Mouse (Mus musculus) forebrain, embryonic 11.5 days (tissue): ENCODE results near the gene Ugt1a2. TPM values are rescaled to one million over a fixed set of nuclear protein-coding genes. Genes with fewer than 3 reads are reported as not detected.

Experiments
- ATAC-seq: fragments of 200-750 bp; cut with Nextera tagmentation; replicated peaks from 2 replicates; pipeline ENCODE4 v1.8.0; 2017; ENCODE audit warnings: moderate TSS enrichment; ENCODE audit not compliant: low FRiP score
- DNase-seq: peaks from one replicate; pipeline ENCODE4 v3.0.0-alpha.2; 2017; ENCODE audit warnings: low spot score
- H3K27ac ChIP-seq: fragments of 300-500 bp; sonication (generic); 2 replicates; pipeline ENCODE4 v1.5.1; 2014; ENCODE audit warnings: low read depth, low read length
- H3K27me3 ChIP-seq: fragments of 300-500 bp; sonication (generic); 2 replicates; pipeline ENCODE4 v1.6.1; 2014; ENCODE audit warnings: mild to moderate bottlenecking, low read length, mixed read lengths; ENCODE audit not compliant: control insufficient read depth, insufficient read depth
- H3K36me3 ChIP-seq: fragments of 300-500 bp; sonication (generic); 2 replicates; pipeline ENCODE4 v1.6.1; 2014; ENCODE audit warnings: mild to moderate bottlenecking, low read length, moderate library complexity, mixed read lengths; ENCODE audit not compliant: control insufficient read depth, insufficient read depth
- H3K4me1 ChIP-seq: fragments of 300-500 bp; sonication (generic); replicated peaks from 2 replicates; pipeline ENCODE4 v1.6.1; 2014; ENCODE audit warnings: low read length, mixed read lengths; ENCODE audit not compliant: control insufficient read depth, insufficient read depth
- H3K4me2 ChIP-seq: fragments of 300-500 bp; sonication (generic); 2 replicates; pipeline ENCODE4 v1.6.1; 2014; ENCODE audit warnings: low read depth, mild to moderate bottlenecking, low read length, moderate library complexity, mixed read lengths; ENCODE audit not compliant: severe bottlenecking
- H3K4me3 ChIP-seq: fragments of 300-500 bp; sonication (generic); 2 replicates; pipeline ENCODE4 v1.5.1; 2014; ENCODE audit warnings: low read depth, low read length
- H3K9ac ChIP-seq: fragments of 300-500 bp; sonication (generic); 2 replicates; pipeline ENCODE4 v1.6.1; 2014; ENCODE audit warnings: low read length
- H3K9me3 ChIP-seq: fragments of 300-500 bp; sonication (generic); 2 replicates; pipeline ENCODE4 v1.6.1; 2016; ENCODE audit warnings: low read length, mixed read lengths; ENCODE audit not compliant: control insufficient read depth
- WGBS: fragments of 180-500 bp; shearing (Covaris S2); extraction: QIAGEN DNeasy Blood & Tissue Kit; methylation state at CpG from one replicate; pipeline ENCODE4 v1.1.7; 2014; 5-methylcytosine and 5-hydroxymethylcytosine counted together
- polyA plus RNA-seq: library from polyadenylated mRNA; unstranded; fragments of >200 nt; fragmentation: Nextera tagmentation; extraction: Ambion mirVana; gene quantifications from 2 replicates; pipeline ENCODE4 v1.2.1, GENCODE M21; 2014

Gene Ugt1a2
- polyA plus RNA-seq, 1 experiment from 2014 or later, result not detected

DNA sequence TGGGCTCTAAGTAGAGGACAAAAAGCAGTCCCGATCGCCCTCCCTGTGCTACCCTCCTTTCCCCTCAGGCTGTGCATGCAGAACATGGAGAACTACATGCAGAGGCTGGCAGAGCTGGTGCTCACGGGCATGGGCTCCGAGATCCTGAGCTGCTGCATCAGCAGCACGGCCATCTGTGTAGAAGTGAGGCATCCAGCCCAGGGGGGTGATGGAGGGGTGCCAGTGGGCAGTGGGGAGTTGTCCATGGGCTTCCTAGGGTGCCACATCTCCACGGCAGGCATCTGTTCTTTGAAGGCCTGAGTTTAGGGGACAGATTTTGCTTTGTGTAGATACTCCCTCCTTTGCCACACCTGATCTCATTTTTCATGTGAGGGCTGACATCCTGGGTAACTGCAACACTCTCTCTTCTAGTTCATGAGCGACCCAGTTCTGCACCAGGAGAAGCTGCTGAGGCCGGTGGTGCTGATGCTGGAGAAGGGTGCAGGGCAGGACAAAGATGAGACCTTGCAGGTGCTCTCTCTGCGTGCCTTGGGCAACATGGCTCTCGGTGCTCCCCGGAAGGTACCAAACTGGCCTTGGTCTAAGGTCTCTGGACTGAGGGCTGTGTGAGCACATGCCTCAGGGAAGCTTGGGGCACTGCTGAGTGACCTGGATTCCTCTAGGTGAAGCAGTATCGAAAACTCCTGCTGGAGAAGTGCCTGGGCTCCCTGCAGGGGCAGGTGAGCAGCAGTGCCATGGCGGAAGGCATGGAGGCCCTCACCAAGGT lies 55.8 kb downstream of the Ugt1a2 start:
- WGBS, result 80% methylated on average over 13 of the region's 13 CpGs
- Histone ChIP-seq H3K4me3 (no peak overlapping the region), H3K36me3 (peaks cover 8% of the 10 kb centered on the region; the same call in 1 of the 2 replicates), H3K4me1 (no peaks in the 10 kb centered on the region), H3K27me3 (no peaks in the 10 kb centered on the region), H3K4me2 (no peak overlapping the region), H3K9me3 (peaks cover 78% of the 10 kb centered on the region), H3K9ac (no peak overlapping the region), H3K27ac (no peak overlapping the region)
- ATAC-seq (no peak), DNase-seq (no peak)

DNA sequence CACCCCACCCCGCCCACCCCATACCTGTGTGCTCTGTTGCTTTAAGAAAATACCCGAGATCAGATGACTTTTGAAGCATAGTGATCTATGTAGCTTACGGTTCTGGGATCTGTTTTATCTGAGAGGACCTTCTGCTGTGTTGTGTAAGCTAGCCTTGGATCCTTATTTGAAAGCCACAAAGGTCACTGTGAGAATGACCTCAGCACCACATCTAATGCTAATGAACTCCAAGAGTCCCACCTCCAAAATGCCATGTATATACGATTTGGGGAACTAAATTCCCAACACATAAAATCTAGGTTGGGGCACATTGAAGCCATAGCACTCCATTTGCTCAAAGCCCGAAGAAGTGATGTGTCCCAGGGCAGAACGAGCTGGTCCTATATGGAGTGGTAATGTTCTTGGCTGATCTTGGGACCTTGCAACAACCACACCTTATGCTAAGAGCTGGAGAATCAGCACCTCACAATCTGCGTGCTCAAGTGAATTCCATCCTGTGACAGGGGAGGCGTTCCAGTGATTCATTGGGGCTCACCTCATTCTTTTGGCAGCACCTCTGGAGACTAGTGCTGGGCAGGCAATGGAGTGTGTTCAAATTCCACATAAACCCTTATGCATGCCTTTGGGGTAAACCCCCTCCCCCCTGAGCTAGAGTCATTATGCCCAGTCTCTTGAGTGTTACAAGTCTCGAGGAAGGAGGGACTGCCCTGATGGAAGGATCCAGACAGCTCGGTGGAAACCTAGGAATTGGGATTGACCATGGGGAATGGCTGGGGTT lies 56.7 kb downstream of the Ugt1a2 start:
- Histone ChIP-seq H3K4me3 (no peak overlapping the region), H3K4me1 (no peaks in the 10 kb centered on the region), H3K36me3 (peaks cover 17% of the 10 kb centered on the region), H3K9ac (no peak overlapping the region), H3K27ac (no peak overlapping the region), H3K27me3 (no peaks in the 10 kb centered on the region), H3K4me2 (no peak overlapping the region), H3K9me3 (peaks cover 73% of the 10 kb centered on the region)
- WGBS, result 80% methylated on average over 10 of the region's 10 CpGs
- ATAC-seq, result no peak
- DNase-seq, result no peak

DNA sequence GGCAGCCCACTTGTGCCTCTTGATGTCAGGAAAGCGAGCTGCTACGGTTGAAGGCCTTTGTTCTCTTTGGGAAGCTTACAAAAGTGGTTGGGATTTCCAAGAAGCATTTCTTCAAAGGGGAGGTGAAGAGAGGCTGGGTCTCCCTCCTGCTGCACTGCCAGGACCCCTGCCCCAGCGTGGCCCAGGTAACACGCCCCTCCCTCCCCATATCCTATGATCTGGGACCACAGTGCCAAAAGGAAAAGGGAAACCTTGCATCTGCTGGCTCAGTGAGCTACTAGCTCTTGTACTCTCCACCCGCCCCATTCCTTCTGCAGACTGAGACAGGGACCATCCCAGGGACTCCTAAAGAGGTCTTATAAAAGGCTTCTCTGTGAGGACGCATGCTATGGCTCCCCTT lies 57.3 kb downstream of the Ugt1a2 start:
- Histone ChIP-seq H3K4me1 (no peaks in the 10 kb centered on the region), H3K27ac (no peak overlapping the region), H3K4me3 (no peak overlapping the region), H3K4me2 (no peak overlapping the region), H3K9ac (no peak overlapping the region), H3K9me3 (peaks cover 67% of the 10 kb centered on the region), H3K36me3 (peaks cover 23% of the 10 kb centered on the region), H3K27me3 (no peaks in the 10 kb centered on the region)
- DNase-seq, result no peak
- no peak for ATAC-seq
- 82% methylated on average over 6 of the region's 6 CpGs for WGBS

DNA sequence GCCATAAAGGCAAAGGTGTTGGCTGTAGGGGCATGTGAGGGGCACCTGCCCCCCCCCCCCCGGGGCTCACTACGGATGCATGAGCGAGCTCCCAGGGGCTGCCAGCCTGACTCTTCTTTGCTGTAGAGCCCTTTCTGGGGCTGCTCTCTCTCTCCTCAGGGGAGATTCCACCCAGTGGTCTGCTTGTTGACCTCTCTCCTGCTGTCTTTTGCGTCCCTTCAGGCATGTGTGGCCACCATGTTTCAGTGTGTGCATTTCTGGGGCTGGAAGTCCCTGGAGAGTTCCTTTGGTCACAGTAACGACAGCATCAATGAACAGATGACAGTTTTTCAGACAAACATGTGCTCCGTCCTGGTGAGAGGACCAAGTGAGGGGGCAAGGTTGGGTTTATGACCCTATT lies 58.0 kb downstream of the Ugt1a2 start:
- H3K4me2 ChIP-seq, result no peak overlapping the region
- 72% methylated on average over 6 of the region's 6 CpGs for WGBS
- DNase-seq (no peak), ATAC-seq (0 out of 2 replicates have a peak, but pooled peaks have one; percentile 1)
- no peak overlapping the region for H3K27ac ChIP-seq
- H3K4me1 ChIP-seq, result no peaks in the 10 kb centered on the region
- H3K9me3 ChIP-seq, result peaks cover 61% of the 10 kb centered on the region
- H3K4me3 ChIP-seq, result no peak overlapping the region
- H3K9ac ChIP-seq, result no peak overlapping the region
- peaks cover 30% of the 10 kb centered on the region for H3K36me3 ChIP-seq
- no peaks in the 10 kb centered on the region for H3K27me3 ChIP-seq

DNA sequence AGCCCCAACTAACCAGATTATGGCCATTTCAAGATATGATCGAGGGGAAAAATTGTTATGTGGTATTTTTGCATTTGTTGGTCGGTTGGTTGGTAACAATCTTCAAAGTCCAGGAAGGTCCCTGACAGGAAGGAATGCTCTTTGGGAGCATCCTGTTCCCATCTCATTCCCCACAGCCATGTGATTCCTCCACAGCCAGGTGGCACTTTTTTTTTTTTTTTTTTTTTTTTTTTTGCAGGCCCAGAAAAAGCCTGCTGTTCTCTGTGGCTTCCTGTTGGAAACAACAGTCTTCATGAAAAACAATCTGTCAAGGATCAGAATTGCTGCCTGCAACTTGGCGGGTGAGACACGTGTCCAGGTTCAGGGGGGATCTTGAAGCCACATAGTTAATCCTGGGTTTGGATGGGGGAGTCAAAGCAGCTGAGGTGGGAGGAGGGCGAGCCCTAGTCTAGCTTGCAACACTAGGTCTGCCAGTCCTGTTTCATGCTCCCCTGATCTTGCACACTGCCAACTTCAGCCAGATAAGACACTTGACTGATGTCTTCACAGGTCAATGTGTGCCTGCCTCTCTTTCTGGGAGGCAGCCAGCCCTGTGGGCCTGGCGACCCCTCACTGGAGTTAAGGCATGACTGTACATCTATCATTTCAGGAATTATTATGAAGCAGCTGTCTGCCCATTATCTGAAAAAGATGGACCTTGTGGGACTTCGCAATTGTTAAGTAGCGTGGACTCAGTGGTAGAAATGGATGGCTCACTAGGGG lies 58.7 kb downstream of the Ugt1a2 start:
- 79% methylated on average over 8 of the region's 8 CpGs for WGBS
- no peak overlapping the region for H3K4me2 ChIP-seq

DNA sequence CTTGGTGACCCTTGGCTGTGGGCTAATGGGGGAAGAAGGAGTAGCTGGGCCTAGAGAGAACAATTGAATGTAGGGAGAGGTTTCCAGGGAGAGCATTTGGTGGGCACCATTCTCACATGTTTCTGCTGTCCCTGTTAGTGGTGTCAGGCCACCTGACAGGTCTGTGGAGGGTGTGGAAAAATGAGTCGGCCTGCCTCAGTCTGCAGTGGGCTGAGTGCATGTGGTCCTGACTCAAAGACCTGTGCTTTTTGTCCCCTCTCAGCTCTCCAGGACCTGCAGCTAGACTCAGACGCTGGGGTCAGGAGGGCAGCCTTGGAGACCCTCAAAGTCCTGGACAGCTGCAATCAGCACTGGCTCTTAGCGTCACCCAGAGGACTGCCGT lies 59.2 kb downstream of the Ugt1a2 start:
- Histone ChIP-seq H3K9ac (no peak overlapping the region), H3K4me1 (no peaks in the 10 kb centered on the region), H3K27ac (no peak overlapping the region), H3K27me3 (no peaks in the 10 kb centered on the region), H3K36me3 (peaks cover 43% of the 10 kb centered on the region), H3K9me3 (peaks cover 48% of the 10 kb centered on the region), H3K4me2 (no peak overlapping the region), H3K4me3 (no peak overlapping the region)
- 80% methylated on average over 4 of the region's 4 CpGs for WGBS
- peak; percentile 11; the same call in 1 of the 2 replicates for ATAC-seq
- DNase-seq, result no peak

More for the DNA sequence above, 58.7 kb downstream of the Ugt1a2 start:
- Histone ChIP-seq H3K9ac (no peak overlapping the region), H3K4me1 (no peaks in the 10 kb centered on the region), H3K4me3 (no peak overlapping the region), H3K27me3 (no peaks in the 10 kb centered on the region), H3K27ac (no peak overlapping the region), H3K9me3 (peaks cover 54% of the 10 kb centered on the region), H3K36me3 (peaks cover 37% of the 10 kb centered on the region)
- DNase-seq (peak; percentile 72), ATAC-seq (0 out of 2 replicates have a peak, but pooled peaks have one; percentile 0)

DNA sequence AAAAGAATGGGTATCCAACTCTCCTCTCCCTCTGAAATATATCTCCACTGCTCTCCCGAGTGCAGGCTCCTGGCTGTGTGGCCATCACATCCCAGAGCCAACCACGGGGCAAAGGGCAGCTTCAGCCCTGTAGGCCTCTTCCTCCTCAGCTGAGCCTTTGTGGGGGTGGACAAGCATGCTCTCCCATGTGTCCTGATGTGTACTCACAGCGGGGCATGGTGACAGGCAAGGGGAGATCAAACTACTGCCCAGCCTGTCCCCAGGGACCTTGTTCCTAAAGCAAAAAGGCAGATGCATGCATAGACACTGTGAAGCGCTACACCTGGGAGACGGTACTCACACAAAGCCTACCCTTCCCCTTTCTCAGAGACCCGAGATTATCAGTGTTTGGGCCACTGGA lies 59.7 kb downstream of the Ugt1a2 start:
- Histone ChIP-seq H3K36me3 (peaks cover 48% of the 10 kb centered on the region), H3K27ac (no peak overlapping the region), H3K27me3 (no peaks in the 10 kb centered on the region), H3K4me3 (no peak overlapping the region), H3K4me2 (no peak overlapping the region), H3K9me3 (peaks cover 43% of the 10 kb centered on the region), H3K9ac (no peak overlapping the region), H3K4me1 (no peaks in the 10 kb centered on the region)
- ATAC-seq (peak; percentile 17), DNase-seq (no peak)
- WGBS, result 84% methylated on average over 6 of the region's 6 CpGs

DNA sequence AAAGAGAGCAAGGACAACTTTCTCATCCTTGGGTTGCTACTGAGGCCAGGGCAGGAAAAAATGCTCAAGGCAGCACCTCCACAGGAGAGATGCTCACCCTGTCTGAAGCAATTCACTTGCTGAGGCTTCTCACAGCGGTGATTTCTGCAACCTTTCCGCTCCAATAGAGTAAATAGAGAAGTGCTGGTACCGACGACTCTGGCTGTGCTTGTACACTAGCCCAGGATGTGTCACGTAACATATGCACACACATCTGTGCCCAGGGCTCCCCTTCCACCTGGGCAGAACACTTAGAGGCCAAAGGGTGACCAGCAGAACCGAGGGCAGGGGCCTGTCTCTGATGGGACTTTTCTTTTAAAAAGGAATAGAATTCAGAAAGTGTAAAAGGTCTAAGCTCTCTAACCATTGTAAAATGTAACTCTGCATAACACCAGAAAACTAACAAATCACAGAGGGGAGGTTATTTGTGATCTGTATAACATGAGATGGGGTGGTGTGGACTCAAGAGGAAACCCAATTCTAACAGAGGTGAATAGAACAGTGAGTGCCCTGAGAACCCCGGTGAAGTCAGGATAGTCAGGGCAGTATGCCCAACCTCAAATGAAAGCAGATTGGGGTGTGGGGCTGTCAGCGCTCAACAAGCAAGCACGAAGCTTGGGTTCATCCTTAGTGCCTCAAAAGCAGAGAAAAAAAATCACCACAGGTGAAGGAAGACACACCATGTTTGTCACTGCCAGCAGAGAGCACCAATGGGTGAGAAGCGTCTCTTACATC lies 60.4 kb downstream of the Ugt1a2 start:
- H3K9me3 ChIP-seq, result peaks cover 38% of the 10 kb centered on the region
- 84% methylated on average over 10 of the region's 10 CpGs for WGBS

More for the DNA sequence above, 60.4 kb downstream of the Ugt1a2 start:
- no peak overlapping the region for H3K4me2 ChIP-seq
- DNase-seq, result no peak
- no peak for ATAC-seq
- H3K4me3 ChIP-seq, result no peak overlapping the region
- no peaks in the 10 kb centered on the region for H3K27me3 ChIP-seq
- H3K9ac ChIP-seq, result no peak overlapping the region
- H3K27ac ChIP-seq, result no peak overlapping the region
- peaks cover 55% of the 10 kb centered on the region for H3K36me3 ChIP-seq
- no peaks in the 10 kb centered on the region for H3K4me1 ChIP-seq
